ENCODE assay signal across 8 mouse cellular contexts in the genomic region with DNA sequence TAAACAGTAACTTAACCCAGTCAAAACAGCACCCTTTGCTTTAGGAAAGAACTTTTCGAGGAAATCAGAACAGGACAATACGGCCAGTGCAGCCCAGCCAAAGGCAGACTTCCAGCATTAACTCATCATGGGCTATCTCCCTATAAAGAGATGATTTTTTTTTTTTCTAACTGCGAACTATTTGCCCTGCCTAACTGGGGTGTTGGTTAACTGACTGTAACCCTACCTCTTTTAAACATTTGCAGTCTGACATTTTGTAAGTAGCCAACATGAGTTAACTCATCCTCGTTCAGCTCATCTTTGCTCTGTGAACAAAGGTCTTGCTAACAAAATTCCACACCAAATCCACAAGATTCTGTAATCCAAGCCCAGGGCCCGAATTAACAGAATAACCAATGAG. TPM values are rescaled to one million over a fixed set of nuclear protein-coding genes. Genes with fewer than 3 reads are reported as not detected.
DNase-seq lines count a peak whose midpoint lies in the region; ATAC-seq and TF ChIP-seq lines count a peak whose summit lies in the region.

No protein-coding gene starts in this region.

- peak overlapping the region; percentile 41; the same call in 1 of the 2 replicates for H3K27ac ChIP-seq in heart, embryonic 16.5 days (ENCODE audit: low read length)
- no peak overlapping the region for H3K27ac ChIP-seq in cortical plate, adult 2 months (ENCODE audit: insufficient read depth, low read length)
- H3K27ac ChIP-seq in hindbrain, embryonic 16.5 days (ENCODE audit: low read depth, low read length), result no peak overlapping the region
- H3K27ac ChIP-seq in midbrain, embryonic 12.5 days (replicated peaks), result no peak overlapping the region

- 0 out of 2 replicates have a peak, but pooled peaks cover 3% of the 10 kb centered on the region for H3K27me3 ChIP-seq in heart, embryonic 16.5 days (ENCODE audit: control insufficient read depth, insufficient read depth, low read length)
- no peaks in the 10 kb centered on the region for H3K27me3 ChIP-seq in hindbrain, embryonic 16.5 days (replicated peaks; ENCODE audit: control insufficient read depth, insufficient read depth, low read length)
- peaks cover 20% of the 10 kb centered on the region; the same call in 1 of the 2 replicates for H3K27me3 ChIP-seq in midbrain, embryonic 12.5 days

- peak overlapping the region; percentile 25; the same call in 1 of the 2 replicates for H3K4me3 ChIP-seq in heart, embryonic 16.5 days (ENCODE audit: low read length)
- H3K4me3 ChIP-seq in cortical plate, adult 2 months (ENCODE audit: insufficient read depth, low read length), result peak overlapping the region; percentile 63; the same call in 1 of the 2 replicates
- H3K4me3 ChIP-seq in hindbrain, embryonic 16.5 days (ENCODE audit: low read length), result peak overlapping the region; percentile 76
- peak overlapping the region; percentile 80 for H3K4me3 ChIP-seq in midbrain, embryonic 12.5 days

- no peak for DNase-seq in heart, postnatal 4 days
- no peak for DNase-seq in Muller cell, postnatal 12 days (ENCODE audit: inconsistent ontology term)
- DNase-seq in MN1 (ENCODE audit: low spot score), result no peak
- no peak for DNase-seq in right cerebral cortex, adult 18-20 months

- H3K4me1 ChIP-seq in heart, embryonic 16.5 days (ENCODE audit: control insufficient read depth, insufficient read depth, low read length), result peaks cover 33% of the 10 kb centered on the region
- H3K4me1 ChIP-seq in cortical plate, adult 2 months (ENCODE audit: control insufficient read depth, insufficient read depth, low read length), result peaks cover 3% of the 10 kb centered on the region; the same call in 1 of the 2 replicates
- H3K4me1 ChIP-seq in hindbrain, embryonic 16.5 days (ENCODE audit: control insufficient read depth, insufficient read depth, low read depth, low read length), result peaks cover 17% of the 10 kb centered on the region
- peaks cover 16% of the 10 kb centered on the region for H3K4me1 ChIP-seq in midbrain, embryonic 12.5 days

- H3K9ac ChIP-seq in heart, embryonic 16.5 days (ENCODE audit: low read length), result peak overlapping the region; percentile 95; the same call in 1 of the 2 replicates
- no peak overlapping the region for H3K9ac ChIP-seq in hindbrain, embryonic 16.5 days (ENCODE audit: low read depth, low read length)
- no peak overlapping the region for H3K9ac ChIP-seq in midbrain, embryonic 12.5 days (replicated peaks)

- no peak for ATAC-seq in heart, embryonic 16.5 days (replicated peaks; ENCODE audit: extremely low read depth, insufficient read depth, low FRiP score)
- no peak for ATAC-seq in hindbrain, embryonic 16.5 days
- no peak for ATAC-seq in midbrain, embryonic 12.5 days (ENCODE audit: low FRiP score, low read depth)

- no peaks in the 10 kb centered on the region for H3K9me3 ChIP-seq in heart, embryonic 16.5 days (replicated peaks; ENCODE audit: control insufficient read depth, low read length)
- no peaks in the 10 kb centered on the region for H3K9me3 ChIP-seq in hindbrain, embryonic 16.5 days (ENCODE audit: control insufficient read depth, low read length)
- H3K9me3 ChIP-seq in midbrain, embryonic 12.5 days, result no peaks in the 10 kb centered on the region

- no peak for TF ChIP-seq CTCF in cortical plate, adult 2 months (IDR thresholded peaks at IDR 0.05; ENCODE audit: extremely low read depth, insufficient read depth, low read length)

- WGBS in heart, embryonic 16.5 days, result 64% methylated on average over 5 of the region's 5 CpGs
- 41% methylated on average over 5 of the region's 5 CpGs for WGBS in hindbrain, embryonic 16.5 days
- 52% methylated on average over 5 of the region's 5 CpGs for WGBS in midbrain, embryonic 12.5 days

- TF ChIP-seq POLR2A in cortical plate, adult 2 months (IDR thresholded peaks at IDR 0.05; ENCODE audit: extremely low read depth, insufficient read depth, low read length), result no peak

- H3K4me2 ChIP-seq in heart, embryonic 16.5 days (ENCODE audit: low read depth, low read length), result peak overlapping the region; percentile 98
- peak overlapping the region; percentile 75 for H3K4me2 ChIP-seq in hindbrain, embryonic 16.5 days (ENCODE audit: low read length)
- peak overlapping the region; percentile 91 for H3K4me2 ChIP-seq in midbrain, embryonic 12.5 days (replicated peaks)

- no peaks in the 10 kb centered on the region for H3K36me3 ChIP-seq in heart, embryonic 16.5 days (ENCODE audit: control insufficient read depth, insufficient read depth)
- H3K36me3 ChIP-seq in hindbrain, embryonic 16.5 days (ENCODE audit: control insufficient read depth, insufficient read depth, low read length), result no peaks in the 10 kb centered on the region
- no peaks in the 10 kb centered on the region; the same call in 1 of the 2 replicates for H3K36me3 ChIP-seq in midbrain, embryonic 12.5 days

RNA-seq across cellular contexts. Expression of gene Sh3bp5, which starts 1.5 kb away (rescaled TPM):
- 25.8 and 26.4 TPM in 2 replicates for polyA plus RNA-seq in heart, embryonic 16.5 days (2015; fragmentation: Nextera tagmentation; extraction: Ambion mirVana)
- total RNA-seq in heart, postnatal 4 days (2021), result 10 to 100 TPM; 78.7 to 80.1 TPM
- 43.8 and 55.2 TPM in 2 replicates for polyA plus RNA-seq in cortical plate, adult 2 months (2012; rRNA removed)
- polyA plus RNA-seq in hindbrain, embryonic 16.5 days (2015; fragmentation: Nextera tagmentation; extraction: Ambion mirVana), result 152 and 155 TPM in 2 replicates
- 43.3 and 46.8 TPM in 2 replicates for polyA plus RNA-seq in midbrain, embryonic 12.5 days (2016; fragmentation: Nextera tagmentation; extraction: Ambion mirVana)

RNA-seq across cellular contexts. Expression of gene Eaf1, which starts 59.8 kb away (rescaled TPM):
- 13.0 and 14.7 TPM in 2 replicates for polyA plus RNA-seq in heart, embryonic 16.5 days (2015; fragmentation: Nextera tagmentation; extraction: Ambion mirVana)
- 10 to 100 TPM; 16.3 to 17.6 TPM for total RNA-seq in heart, postnatal 4 days (2021)
- polyA plus RNA-seq in cortical plate, adult 2 months (2012; rRNA removed), result 11.5 and 13.5 TPM in 2 replicates
- 7.4 and 7.9 TPM in 2 replicates for polyA plus RNA-seq in hindbrain, embryonic 16.5 days (2015; fragmentation: Nextera tagmentation; extraction: Ambion mirVana)
- 19.7 and 20.3 TPM in 2 replicates for polyA plus RNA-seq in midbrain, embryonic 12.5 days (2016; fragmentation: Nextera tagmentation; extraction: Ambion mirVana)

Comparison
In these comparisons a context has a peak if more than half of its experiments do, and no peak if none do; other contexts are left out.
1. H3K4me3 ChIP-seq: peak in every context shown above with its lines; median percentile 80 in midbrain, embryonic 12.5 days; 76 in hindbrain, embryonic 16.5 days; 63 in cortical plate, adult 2 months; 25 in heart, embryonic 16.5 days.